Mouse (Mus musculus) kidney, postnatal 36 days (tissue): ENCODE data around the gene Aprt.

ENCODE experiments used
- DNase-seq, 2 experiments: peaks; one replicate each; pipeline ENCODE4 v3.0.0; 2021 to 2022; ENCODE audit warnings: mixed read lengths in 2 of 2

The Aprt gene

GRCm38 (mm10) chr8:122561199-122561598, 15.5 kb downstream of the Aprt start:
- DNase-seq = no peak

- peak in 1 of 2 experiments; percentile 61 for DNase-seq
Measured at GRCm38 (mm10) chr8:122558671-122559349, 17.9 kb downstream of the Aprt start.

- DNase-seq = no peak
Measured at GRCm38 (mm10) chr8:122557248-122558038, 19.3 kb downstream of the Aprt start.

- DNase-seq = peak; percentile 59 to 69
Measured at GRCm38 (mm10) chr8:122556030-122557009, 20.4 kb downstream of the Aprt start.

- no peak for DNase-seq
Measured at GRCm38 (mm10) chr8:122554786-122555185, 21.9 kb downstream of the Aprt start.

- DNase-seq = peak; percentile 92 to 99
Measured at GRCm38 (mm10) chr8:122551265-122552051, 25.3 kb downstream of the Aprt start, which contains the start of gene Piezo1. TSS of gene Piezo1 (minus strand) at chr8:122551329.

- DNase-seq = no peak
Measured at GRCm38 (mm10) chr8:122550995-122551264, 25.8 kb downstream of the Aprt start.

- DNase-seq = peak; percentile 54 to 75
Measured at GRCm38 (mm10) chr8:122550234-122550994, 26.3 kb downstream of the Aprt start.

GRCm38 (mm10) chr8:122548891-122549439, 27.7 kb downstream of the Aprt start:
- DNase-seq = no peak

- no peak for DNase-seq
Measured at GRCm38 (mm10) chr8:122548331-122548730, 28.4 kb downstream of the Aprt start.

GRCm38 (mm10) chr8:122547815-122548214, 28.9 kb downstream of the Aprt start:
- DNase-seq = peak; percentile 45 to 49

GRCm38 (mm10) chr8:122546811-122547453, 29.8 kb downstream of the Aprt start:
- DNase-seq = peak; percentile 90 to 93

- no peak for DNase-seq
Measured at GRCm38 (mm10) chr8:122546066-122546755, 30.5 kb downstream of the Aprt start.

GRCm38 (mm10) chr8:122544138-122544537, 32.6 kb downstream of the Aprt start:
- DNase-seq = no peak

GRCm38 (mm10) chr8:122538310-122539076, 38.2 kb downstream of the Aprt start:
- no peak for DNase-seq

GRCm38 (mm10) chr8:122537812-122538211, 38.9 kb downstream of the Aprt start:
- no peak for DNase-seq

GRCm38 (mm10) chr8:122537033-122537432, 39.7 kb downstream of the Aprt start:
- peak; percentile 64 to 74 for DNase-seq

- no peak for DNase-seq
Measured at GRCm38 (mm10) chr8:122531312-122531711, 45.4 kb downstream of the Aprt start.

- DNase-seq = peak; percentile 78 to 93
Measured at GRCm38 (mm10) chr8:122529159-122529558, 47.5 kb downstream of the Aprt start.
